Mouse (Mus musculus) intestine, postnatal 0 days (tissue): ENCODE measurements around the gene Gjc2. TPM values are rescaled to one million over a fixed set of nuclear protein-coding genes. Genes with fewer than 3 reads are reported as not detected.

Experiments used
- ATAC-seq: fragments of 200-750 bp; cut with Nextera tagmentation; 2 replicates; pipeline ENCODE4 v1.8.0; 2017; ENCODE audit warnings: mild to moderate bottlenecking, moderate TSS enrichment, moderate library complexity
- H3K27ac ChIP-seq: fragments of 300-500 bp; sonication (generic); 2 replicates; pipeline ENCODE4 v1.5.1; 2014; ENCODE audit warnings: mild to moderate bottlenecking, low read depth, low read length, moderate library complexity
- H3K27me3 ChIP-seq: fragments of 300-500 bp; sonication (generic); replicated peaks from 2 replicates; pipeline ENCODE4 v1.6.1; 2014; ENCODE audit warnings: low read length, mixed read lengths; ENCODE audit not compliant: control insufficient read depth, insufficient read depth
- H3K36me3 ChIP-seq: fragments of 300-500 bp; sonication (generic); 2 replicates; pipeline ENCODE4 v1.6.1; 2014; ENCODE audit warnings: mild to moderate bottlenecking, moderate library complexity; ENCODE audit not compliant: control insufficient read depth, insufficient read depth
- H3K4me1 ChIP-seq: fragments of 300-500 bp; sonication (generic); replicated peaks from 2 replicates; pipeline ENCODE4 v1.6.1; 2014; ENCODE audit warnings: antibody characterized with exemption, low read length, mixed read lengths; ENCODE audit not compliant: control insufficient read depth, insufficient read depth
- H3K4me2 ChIP-seq: fragments of 300-500 bp; sonication (generic); replicated peaks from 2 replicates; pipeline ENCODE4 v1.6.1; 2014; ENCODE audit warnings: low read depth, mild to moderate bottlenecking, moderate library complexity
- H3K4me3 ChIP-seq: fragments of 300-500 bp; sonication (generic); 2 replicates; pipeline ENCODE4 v1.5.1; 2014; ENCODE audit warnings: low read depth, low read length
- H3K9ac ChIP-seq: fragments of 300-500 bp; sonication (generic); 2 replicates; pipeline ENCODE4 v1.6.1; 2014; ENCODE audit warnings: mild to moderate bottlenecking, low read depth, low read length
- H3K9me3 ChIP-seq: fragments of 300-500 bp; sonication (generic); 2 replicates; pipeline ENCODE4 v1.6.1; 2016; ENCODE audit warnings: mixed run types; ENCODE audit not compliant: control insufficient read depth
- CTCF ChIP-seq: sonication (generic); IDR thresholded peaks from 2 replicates; pipeline ENCODE4 v1.5.1; 2016; ENCODE audit warnings: low read depth, mild to moderate bottlenecking, control low read depth, antibody characterized with exemption, moderate library complexity
- WGBS: fragments of 180-500 bp; shearing (Covaris S2); extraction: QIAGEN DNeasy Blood & Tissue Kit; methylation state at CpG from one replicate; pipeline ENCODE4 v1.1.7; 2014; 5-methylcytosine and 5-hydroxymethylcytosine counted together
- polyA plus RNA-seq: library from polyadenylated mRNA; unstranded; fragments of >200 nt; fragmentation: Nextera tagmentation; extraction: Ambion mirVana; gene quantifications from 2 replicates; pipeline ENCODE4 v1.2.1, GENCODE M21; 2015

The Gjc2 gene
- polyA plus RNA-seq, 1 experiment from 2014 or later: 2.2 TPM

DNA sequence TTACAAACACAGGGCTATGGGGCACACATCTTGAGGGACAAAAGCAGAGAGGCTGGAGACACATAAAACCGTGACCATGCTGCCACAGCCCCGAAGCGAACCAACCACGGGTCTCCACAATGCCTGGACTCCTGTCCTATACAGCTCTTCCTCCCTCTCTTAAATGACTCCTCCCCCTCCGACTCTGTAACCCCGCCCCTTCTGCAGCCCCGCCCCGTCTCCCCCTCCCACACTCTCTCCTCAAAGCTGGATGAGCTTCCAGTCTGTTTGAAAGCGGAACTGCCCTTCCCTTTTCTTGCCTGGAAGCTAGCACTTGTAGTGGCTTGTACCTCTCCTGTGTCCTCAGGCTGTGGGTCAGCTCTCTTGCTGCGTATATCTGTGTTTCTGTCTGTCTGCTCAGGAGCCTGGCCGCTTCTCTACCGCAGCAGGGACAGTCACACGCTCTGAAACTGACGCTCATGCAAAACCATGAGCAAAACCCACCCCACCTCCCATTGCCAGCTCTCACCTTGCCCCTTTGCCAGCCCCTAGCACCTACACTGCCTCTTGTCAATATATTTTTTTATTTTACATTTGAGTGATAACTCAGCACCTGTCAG is 41.1 kb downstream of the Gjc2 start:
- Histone ChIP-seq H3K9me3 (no peaks in the 10 kb centered on the region), H3K4me2 (peak overlapping the region; percentile 44), H3K9ac (no peak overlapping the region), H3K4me1 (no peaks in the 10 kb centered on the region), H3K36me3 (no peaks in the 10 kb centered on the region), H3K27me3 (peaks cover 13% of the 10 kb centered on the region; the same call in 1 of the 2 replicates), H3K4me3 (0 out of 2 replicates have a peak overlapping the region, but pooled peaks have one; percentile 7), H3K27ac (no peak overlapping the region)
- 13% methylated on average over 14 of the region's 14 CpGs for WGBS
- TF ChIP-seq CTCF: no peak
- ATAC-seq: no peak

DNA sequence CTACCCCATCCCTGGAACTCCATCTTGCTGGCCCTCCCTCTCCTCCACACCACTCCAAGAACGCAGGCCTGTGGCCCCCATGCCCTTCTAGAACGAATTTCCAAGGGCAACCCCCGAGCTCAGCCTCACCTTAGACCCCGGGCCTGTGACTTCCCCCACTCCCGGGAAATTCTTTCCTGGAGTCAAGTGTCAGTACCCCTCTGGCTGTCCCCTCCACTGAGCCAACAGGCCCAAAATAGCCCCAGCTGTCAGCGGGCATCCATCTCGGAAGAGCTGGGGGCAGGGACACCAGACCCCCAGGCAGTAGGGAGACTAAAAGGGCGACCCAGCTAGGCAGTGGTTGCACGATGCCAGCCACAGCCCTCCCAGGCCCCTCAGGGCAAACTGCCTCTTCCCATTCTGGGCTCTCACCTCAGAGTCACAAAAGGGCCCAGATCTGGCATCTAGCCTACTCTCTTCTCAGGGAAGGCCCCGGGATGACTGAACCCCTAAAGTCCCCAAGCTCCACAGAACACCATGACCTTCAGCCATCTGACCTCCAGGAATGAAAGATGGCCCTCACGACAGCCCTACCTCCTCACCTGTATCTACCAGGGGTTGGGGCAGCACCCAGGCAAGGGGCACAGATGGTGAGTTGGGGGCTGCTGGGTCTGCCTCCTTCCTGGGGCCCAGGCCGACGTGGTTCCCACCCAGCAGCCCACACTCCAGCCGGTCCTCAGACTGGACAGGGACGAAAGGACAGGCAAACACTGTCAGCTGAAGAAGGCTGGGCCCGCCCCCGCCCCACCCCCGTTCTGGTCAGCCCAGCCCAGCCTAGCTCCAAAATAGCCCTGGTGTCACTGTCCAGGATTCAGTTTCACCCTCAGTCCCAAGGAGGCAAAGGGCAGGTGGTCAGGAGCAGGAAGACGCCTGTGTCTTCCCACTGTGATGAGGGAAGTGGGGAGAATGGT is 44.2 kb downstream of the Gjc2 start:
- Histone ChIP-seq H3K9ac (no peak overlapping the region), H3K4me2 (no peak overlapping the region), H3K4me1 (no peaks in the 10 kb centered on the region), H3K27ac (no peak overlapping the region), H3K27me3 (peaks cover 43% of the 10 kb centered on the region), H3K4me3 (no peak overlapping the region), H3K36me3 (no peaks in the 10 kb centered on the region), H3K9me3 (no peaks in the 10 kb centered on the region)
- no peak for TF ChIP-seq CTCF
- 73% methylated on average over 19 of the region's 19 CpGs for WGBS
- ATAC-seq: no peak

DNA sequence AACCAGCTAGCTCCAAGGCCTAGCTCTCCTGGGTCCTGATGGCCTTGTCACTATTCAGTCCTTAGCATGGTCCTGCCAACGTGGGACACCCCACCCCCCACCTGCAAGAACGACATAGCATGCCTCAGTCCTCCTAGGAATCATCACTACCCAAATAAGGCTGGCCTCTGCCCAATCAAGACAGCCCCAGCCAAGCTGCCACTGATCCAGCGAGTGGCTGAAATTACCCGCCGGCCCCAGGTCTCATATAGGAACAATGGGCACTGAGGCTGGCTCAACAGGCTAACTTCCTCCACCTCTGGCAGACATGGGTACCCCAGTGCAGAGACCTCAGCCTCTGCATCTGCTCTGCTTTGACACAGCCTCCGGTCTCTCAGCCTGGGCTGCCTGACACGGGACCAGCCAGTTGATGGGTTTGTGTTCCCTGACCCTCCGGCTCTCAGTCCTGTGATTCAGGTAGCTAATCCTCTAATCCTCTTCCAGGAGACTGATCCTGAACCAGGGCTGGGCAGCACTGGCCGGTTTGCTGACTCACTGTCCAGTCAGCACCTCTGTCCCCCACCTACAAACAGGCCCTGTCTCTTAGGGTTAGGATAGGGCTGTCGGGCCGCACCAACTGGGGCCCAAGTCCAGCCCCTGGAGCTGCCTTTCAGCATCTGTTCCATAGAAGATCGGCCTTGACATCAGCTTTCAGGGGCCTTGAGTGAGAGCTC is 45.9 kb downstream of the Gjc2 start:
- no peaks in the 10 kb centered on the region for H3K4me1 ChIP-seq
- H3K27ac ChIP-seq: no peak overlapping the region
- no peak overlapping the region for H3K9ac ChIP-seq
- no peak for ATAC-seq
- no peak overlapping the region for H3K4me2 ChIP-seq
- peaks cover 51% of the 10 kb centered on the region for H3K27me3 ChIP-seq
- no peak for TF ChIP-seq CTCF
- WGBS: 79% methylated on average over 12 of the region's 12 CpGs
- no peaks in the 10 kb centered on the region for H3K36me3 ChIP-seq
- no peak overlapping the region for H3K4me3 ChIP-seq
- H3K9me3 ChIP-seq: no peaks in the 10 kb centered on the region

DNA sequence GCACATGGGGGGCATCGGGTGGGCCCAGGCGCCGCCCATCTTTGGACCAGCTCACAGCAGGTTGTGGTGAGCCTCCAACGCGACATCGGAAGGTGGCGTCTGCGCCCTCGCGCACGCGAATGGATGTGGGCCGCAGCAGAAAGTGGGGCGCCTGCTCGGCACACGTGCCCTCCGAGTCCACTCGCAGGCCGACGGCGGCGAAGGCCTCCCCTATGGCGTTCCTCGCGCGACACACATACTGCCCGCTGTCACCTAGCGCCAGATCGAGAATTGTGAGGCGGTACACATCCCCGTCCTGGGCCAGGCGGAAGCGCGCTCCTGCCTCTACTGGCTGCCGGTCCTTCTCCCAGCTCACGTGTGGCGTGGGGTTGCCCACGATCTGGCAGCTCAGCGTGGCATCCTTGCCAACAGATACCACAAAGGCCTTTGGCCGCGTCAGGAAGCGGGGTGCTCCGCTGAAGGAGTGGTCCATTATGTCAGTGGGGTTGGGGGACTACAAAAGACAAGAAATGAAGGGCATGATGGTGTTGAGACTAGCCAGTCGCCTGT is 47.0 kb downstream of the Gjc2 start, which contains the start of gene Obscn:
Gene Obscn (minus strand): TSS at position 499 of the 549 bp plus-strand sequence.
- Histone ChIP-seq H3K36me3 (no peaks in the 10 kb centered on the region), H3K4me2 (peak within 1 kb of the TSS; percentile 6; the same call in 1 of the 2 replicates), H3K4me3 (peak within 1 kb of the TSS; percentile 20; the same call in 1 of the 2 replicates), H3K27me3 (peaks cover 51% of the 10 kb centered on the region), H3K9ac (no peak within 1 kb of the TSS), H3K9me3 (no peaks in the 10 kb centered on the region), H3K4me1 (no peaks in the 10 kb centered on the region), H3K27ac (no peak within 1 kb of the TSS)
- WGBS: 15% methylated on average over 44 of the region's 44 CpGs
- ATAC-seq: no peak
- TF ChIP-seq CTCF: no peak

DNA sequence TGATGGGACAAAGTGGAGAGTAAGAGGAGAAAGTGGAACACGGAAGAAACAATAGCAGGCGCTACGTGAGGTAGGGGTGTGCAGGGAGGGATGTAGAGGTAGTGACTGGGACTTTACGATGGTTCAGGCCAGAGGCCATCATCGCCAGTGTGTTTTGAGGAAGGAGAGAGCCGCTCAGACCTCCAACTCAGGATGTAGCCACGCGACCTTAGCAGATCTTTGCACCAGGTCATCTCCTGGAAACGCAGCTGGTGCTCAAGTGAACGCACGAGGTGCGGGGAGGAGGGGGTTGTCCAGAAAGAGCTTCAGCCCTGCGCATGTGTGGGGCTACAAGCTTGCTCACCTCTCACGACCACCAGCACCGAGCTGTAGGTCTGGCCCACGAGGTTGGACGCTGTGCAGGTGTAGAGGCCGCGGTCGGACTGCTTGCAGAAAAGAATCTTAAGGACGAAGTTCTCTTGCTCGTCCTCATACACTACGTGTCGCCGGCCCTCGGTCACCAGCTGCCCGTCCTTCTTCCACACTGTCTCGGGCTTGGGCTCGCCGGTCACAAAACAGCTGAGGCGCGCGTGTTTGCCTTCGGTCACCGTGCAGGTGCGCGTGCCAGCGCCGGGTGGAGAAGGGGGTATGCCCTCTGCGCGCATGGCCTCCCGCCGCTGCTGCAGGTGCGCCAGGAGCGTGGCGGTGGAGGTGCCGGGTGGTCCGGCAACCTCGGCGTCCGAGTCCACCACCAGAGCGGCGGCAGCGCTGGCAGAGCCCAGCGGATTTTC is 47.8 kb downstream of the Gjc2 start:
- no peak for TF ChIP-seq CTCF
- peaks cover 51% of the 10 kb centered on the region for H3K27me3 ChIP-seq
- 6% methylated on average over 55 of the region's 55 CpGs for WGBS
- no peak overlapping the region for H3K9ac ChIP-seq
- H3K4me1 ChIP-seq: no peaks in the 10 kb centered on the region
- no peak for ATAC-seq
- peak overlapping the region; percentile 48; the same call in 1 of the 2 replicates for H3K4me2 ChIP-seq
- H3K36me3 ChIP-seq: no peaks in the 10 kb centered on the region
- no peak overlapping the region for H3K27ac ChIP-seq
- no peaks in the 10 kb centered on the region for H3K9me3 ChIP-seq
- peak overlapping the region; percentile 20; the same call in 1 of the 2 replicates for H3K4me3 ChIP-seq
